Mouse (Mus musculus): ENCODE measurements around the gene Aloxe3.

DNA sequence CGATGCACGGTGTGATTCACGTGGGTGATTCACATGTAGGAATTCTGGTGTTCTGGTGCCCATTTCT, at the start of gene Aloxe3:
- no peak for TF ChIP-seq POLR2A (IDR thresholded peaks at IDR 0.05; ENCODE audit: borderline replicate concordance, low read depth, low read length)
- TF ChIP-seq CTCF (IDR thresholded peaks at IDR 0.05; ENCODE audit: low read depth, low read length): no peak
